Mouse (Mus musculus) forebrain, embryonic 14.5 days (tissue): ENCODE results near the gene Cep57l1. TPM values are rescaled to one million over a fixed set of nuclear protein-coding genes. Genes with fewer than 3 reads are reported as not detected.
"Not testable (repeated sequence)": the region's sequence is repeated elsewhere in the genome, so short reads cannot be mapped to it uniquely, and the experiment has no call there.

Source experiments
- ATAC-seq: fragments of 200-750 bp; cut with Nextera tagmentation; 2 replicates; pipeline ENCODE4 v1.8.0; 2017; ENCODE audit warnings: mild to moderate bottlenecking, moderate library complexity
- DNase-seq: peaks from one replicate; pipeline ENCODE4 v3.0.0-alpha.2; 2015; ENCODE audit warnings: low spot score
- H3K27ac ChIP-seq: fragments of 300-500 bp; sonication (generic); 2 replicates; pipeline ENCODE4 v1.5.1; 2014; ENCODE audit warnings: low read depth, mild to moderate bottlenecking, control low read depth, low read length, moderate library complexity
- H3K27me3 ChIP-seq: fragments of 300-500 bp; sonication (generic); replicated peaks from 2 replicates; pipeline ENCODE4 v1.6.1; 2014; ENCODE audit warnings: low read length, control low read depth, mixed read lengths; ENCODE audit not compliant: control insufficient read depth, insufficient read depth
- H3K36me3 ChIP-seq: fragments of 300-500 bp; sonication (generic); 2 replicates; pipeline ENCODE4 v1.6.1; 2014; ENCODE audit warnings: low read length, control low read depth; ENCODE audit not compliant: control insufficient read depth, insufficient read depth
- H3K4me1 ChIP-seq: fragments of 300-500 bp; sonication (generic); 2 replicates; pipeline ENCODE4 v1.6.1; 2014; ENCODE audit warnings: antibody characterized with exemption, low read length, control low read depth; ENCODE audit not compliant: control insufficient read depth, insufficient read depth
- H3K4me2 ChIP-seq: fragments of 300-500 bp; sonication (generic); 2 replicates; pipeline ENCODE4 v1.6.1; 2014; ENCODE audit warnings: mild to moderate bottlenecking, control low read depth, low read length
- H3K4me3 ChIP-seq: fragments of 300-500 bp; sonication (generic); 2 replicates; pipeline ENCODE4 v1.5.1; 2014; ENCODE audit warnings: low read depth, low read length, control low read depth
- H3K9ac ChIP-seq: fragments of 300-500 bp; sonication (generic); 2 replicates; pipeline ENCODE4 v1.6.1; 2014; ENCODE audit warnings: mild to moderate bottlenecking, low read length, control low read depth, moderate library complexity
- H3K9me3 ChIP-seq: fragments of 300-500 bp; sonication (generic); replicated peaks from 2 replicates; pipeline ENCODE4 v1.6.1; 2016; ENCODE audit warnings: low read length, control low read depth, mixed read lengths; ENCODE audit not compliant: control insufficient read depth
- WGBS: fragments of 180-500 bp; shearing (Covaris S2); extraction: QIAGEN DNeasy Blood & Tissue Kit; methylation state at CpG from one replicate; pipeline ENCODE4 v1.1.7; 2014; 5-methylcytosine and 5-hydroxymethylcytosine counted together
- polyA plus RNA-seq: library from polyadenylated mRNA; unstranded; fragments of >200 nt; fragmentation: Nextera tagmentation; extraction: Ambion mirVana; gene quantifications from 2 replicates; pipeline ENCODE4 v1.2.1, GENCODE M21; 2014

Gene Cep57l1
- polyA plus RNA-seq, 1 experiment from 2014 or later: 14.8 TPM

DNA sequence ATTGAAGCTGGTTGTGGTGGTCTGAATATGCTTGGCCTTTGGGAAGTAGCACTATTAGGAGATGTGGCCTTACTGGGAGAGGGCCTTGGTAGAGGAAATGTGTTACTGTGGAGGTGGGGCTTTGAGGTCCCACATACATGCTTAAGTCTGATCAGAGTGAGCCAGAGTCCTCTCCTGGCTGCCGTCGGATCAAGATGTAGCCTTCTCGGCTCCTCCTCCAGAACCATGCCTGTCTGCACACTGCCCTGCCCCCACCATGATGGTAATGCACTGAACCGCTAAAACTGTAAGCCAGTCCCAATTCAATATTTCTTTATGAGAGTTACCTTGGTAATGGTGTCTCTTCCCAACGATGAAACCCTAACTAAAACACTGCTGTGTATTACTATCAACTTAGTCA lies 19.5 kb upstream of the Cep57l1 start:
- no peaks in the 10 kb centered on the region for H3K27me3 ChIP-seq
- whole genome bisulfite sequencing: 80% methylated on average over 5 of the region's 5 CpGs

DNA sequence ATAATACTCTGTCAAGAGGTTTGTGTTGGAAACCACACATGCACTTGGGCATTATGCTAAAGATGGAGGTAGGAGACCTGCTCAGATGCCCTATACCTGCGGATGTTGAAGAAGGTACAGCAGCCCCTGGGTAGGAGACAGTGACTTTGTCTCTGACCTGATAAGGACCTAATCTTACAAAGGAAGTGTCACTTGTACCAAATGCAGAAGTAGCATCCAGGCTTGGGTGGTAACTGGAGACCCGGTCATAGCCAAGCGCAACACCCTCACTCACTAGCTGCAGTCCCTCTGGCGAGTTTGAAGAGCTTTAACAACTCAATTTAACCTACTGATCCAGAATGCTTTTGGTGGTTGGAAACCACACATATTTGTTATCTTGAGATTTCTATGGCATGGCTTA lies 18.1 kb upstream of the Cep57l1 start:
- Histone ChIP-seq H3K9ac (no peak overlapping the region), H3K4me2 (no peak overlapping the region), H3K27ac (no peak overlapping the region), H3K4me3 (no peak overlapping the region), H3K9me3 (no peaks in the 10 kb centered on the region), H3K36me3 (no peaks in the 10 kb centered on the region), H3K4me1 (no peaks in the 10 kb centered on the region), H3K27me3 (no peaks in the 10 kb centered on the region)
- WGBS: 87% methylated on average over 4 of the region's 4 CpGs
- ATAC-seq (no peak), DNase-seq (no peak)

More for the DNA sequence above, 19.5 kb upstream of the Cep57l1 start:
- no peak overlapping the region for H3K4me2 ChIP-seq
- no peaks in the 10 kb centered on the region for H3K4me1 ChIP-seq
- no peak overlapping the region for H3K27ac ChIP-seq
- no peak for DNase-seq
- no peak overlapping the region for H3K9ac ChIP-seq
- H3K9me3 ChIP-seq: no peaks in the 10 kb centered on the region
- ATAC-seq: no peak
- no peaks in the 10 kb centered on the region for H3K36me3 ChIP-seq
- H3K4me3 ChIP-seq: no peak overlapping the region

DNA sequence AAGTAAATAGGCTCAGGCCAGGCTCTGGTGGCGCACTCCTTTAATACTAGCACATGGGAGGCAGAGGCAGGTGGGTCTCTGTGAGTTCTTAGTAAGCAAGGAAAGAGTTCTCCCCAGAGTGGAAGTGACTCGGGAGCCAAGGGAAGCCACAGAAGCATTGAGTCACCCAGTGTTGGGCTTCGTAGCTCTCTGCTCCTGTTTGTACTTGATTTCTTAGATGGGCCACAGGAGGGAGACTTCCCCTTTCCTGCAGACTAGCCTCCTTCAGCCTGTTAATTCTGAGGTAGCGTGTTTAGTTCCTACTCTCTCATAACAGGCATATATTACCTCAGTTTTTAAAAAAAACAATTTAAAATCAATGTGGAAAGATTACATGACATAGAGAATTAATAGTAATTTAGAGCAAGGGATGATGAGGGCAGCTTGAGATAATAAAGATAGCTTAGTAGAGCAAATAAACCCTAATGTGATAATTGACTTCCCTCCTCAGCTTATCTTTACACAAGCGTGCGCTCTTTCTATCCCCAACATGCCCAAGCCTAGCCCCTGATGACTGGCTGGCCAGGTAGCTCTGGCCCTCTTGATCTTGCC lies 16.9 kb upstream of the Cep57l1 start:
- DNase-seq (no peak), ATAC-seq (no peak)
- Histone ChIP-seq H3K27ac (no peak overlapping the region), H3K4me2 (no peak overlapping the region), H3K4me3 (no peak overlapping the region), H3K9me3 (no peaks in the 10 kb centered on the region), H3K9ac (no peak overlapping the region), H3K4me1 (no peaks in the 10 kb centered on the region), H3K27me3 (no peaks in the 10 kb centered on the region), H3K36me3 (no peaks in the 10 kb centered on the region)
- 90% methylated on average over 6 of the region's 6 CpGs for WGBS

DNA sequence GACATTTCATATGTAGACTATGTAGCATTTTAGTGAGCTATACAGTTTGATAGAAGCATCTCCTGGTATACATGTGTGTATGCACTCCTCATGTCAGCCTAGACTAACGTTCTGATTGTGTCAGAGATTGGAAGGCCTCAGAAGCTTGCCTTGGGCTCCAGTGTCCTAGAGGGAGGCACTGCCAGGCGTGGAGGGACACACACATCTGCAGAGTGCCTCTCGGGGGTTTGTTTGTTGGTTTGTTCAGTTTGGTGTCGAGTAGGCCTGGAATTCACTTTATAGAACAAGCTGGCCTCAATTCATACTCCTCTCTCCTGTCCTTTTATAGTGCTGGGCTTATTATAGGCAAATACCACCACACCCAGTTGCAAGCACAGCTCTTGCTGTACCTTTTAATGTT lies 16.3 kb upstream of the Cep57l1 start:
- Histone ChIP-seq H3K9ac (no peak overlapping the region), H3K4me3 (no peak overlapping the region), H3K36me3 (no peaks in the 10 kb centered on the region), H3K4me1 (no peaks in the 10 kb centered on the region), H3K27me3 (no peaks in the 10 kb centered on the region), H3K9me3 (no peaks in the 10 kb centered on the region), H3K27ac (no peak overlapping the region), H3K4me2 (no peak overlapping the region)
- DNase-seq: no peak
- ATAC-seq: no peak
- WGBS: 90% methylated on average over 4 of the region's 4 CpGs

DNA sequence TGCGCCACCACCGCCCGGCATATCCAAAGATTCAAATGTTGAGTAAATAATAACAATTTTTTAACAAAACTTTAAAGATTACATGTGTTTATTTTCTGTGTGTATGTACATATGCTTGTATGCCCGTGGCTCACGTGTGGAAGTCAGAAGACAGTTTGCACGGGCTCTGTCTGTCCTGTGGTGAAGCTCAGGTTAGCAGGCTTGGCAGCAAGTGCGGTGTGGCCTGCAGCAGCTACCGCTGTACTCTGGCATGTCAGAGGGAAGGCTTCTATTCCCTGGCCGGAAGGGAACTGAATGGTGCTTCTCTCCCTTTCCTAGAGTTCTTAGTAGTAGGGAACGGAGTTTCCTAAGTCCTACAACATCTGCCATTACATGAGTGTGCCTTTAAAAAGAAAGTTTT lies 15.4 kb upstream of the Cep57l1 start:
- Histone ChIP-seq H3K27me3 (no peaks in the 10 kb centered on the region), H3K9ac (no peak overlapping the region), H3K4me2 (no peak overlapping the region), H3K9me3 (no peaks in the 10 kb centered on the region), H3K4me1 (no peaks in the 10 kb centered on the region), H3K27ac (no peak overlapping the region), H3K36me3 (no peaks in the 10 kb centered on the region), H3K4me3 (no peak overlapping the region)
- WGBS: 89% methylated on average over 10 of the region's 10 CpGs
- DNase-seq: no peak
- ATAC-seq: no peak

DNA sequence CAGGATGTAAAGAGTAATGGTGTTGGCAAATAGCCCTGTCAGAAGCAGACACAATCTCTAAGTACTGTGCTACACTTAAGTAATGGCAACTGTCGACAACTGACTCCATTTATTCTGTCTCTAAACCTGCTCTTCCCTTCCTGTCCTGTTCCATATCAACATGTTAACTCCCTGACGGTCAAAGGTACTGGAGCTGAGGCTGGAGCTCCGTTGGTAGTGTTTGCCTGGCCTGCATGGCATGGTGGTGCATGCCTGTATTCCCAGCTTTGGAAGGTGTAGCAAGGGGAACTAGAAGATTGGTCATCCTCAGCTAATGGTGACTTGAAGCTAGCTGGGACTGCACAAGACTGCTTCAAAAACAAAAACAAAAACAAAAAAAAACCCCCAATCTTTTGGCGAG lies 14.2 kb upstream of the Cep57l1 start:
- H3K9me3 ChIP-seq: no peaks in the 10 kb centered on the region
- DNase-seq: no peak
- no peaks in the 10 kb centered on the region for H3K36me3 ChIP-seq
- H3K4me3 ChIP-seq: no peak overlapping the region
- H3K4me2 ChIP-seq: no peak overlapping the region
- no peaks in the 10 kb centered on the region for H3K4me1 ChIP-seq
- no peaks in the 10 kb centered on the region for H3K27me3 ChIP-seq
- 89% methylated on average over 4 of the region's 4 CpGs for WGBS
- no peak for ATAC-seq
- no peak overlapping the region for H3K27ac ChIP-seq
- H3K9ac ChIP-seq: no peak overlapping the region

DNA sequence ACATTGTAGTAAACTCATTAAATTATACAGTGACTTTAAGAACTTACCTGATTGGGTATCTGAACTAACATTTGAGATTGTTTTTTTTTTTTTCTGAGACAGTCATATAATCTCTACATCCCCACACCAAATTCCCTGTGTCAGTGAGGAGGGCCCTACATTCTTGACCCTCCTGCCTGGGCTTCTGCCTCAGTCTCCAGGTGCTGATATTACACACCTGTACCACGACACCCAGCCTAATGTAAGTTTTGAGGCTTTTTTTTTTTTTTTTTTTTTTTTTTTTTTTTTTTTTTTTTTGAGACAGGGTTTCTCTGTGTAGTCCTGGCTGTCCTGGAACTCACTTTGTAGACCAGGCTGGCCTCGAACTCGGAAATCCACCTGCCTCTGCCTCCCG lies 13.6 kb upstream of the Cep57l1 start:
- not testable (repeated sequence) for ATAC-seq, H3K27me3 ChIP-seq, H3K4me1 ChIP-seq, H3K4me3 ChIP-seq, H3K9me3 ChIP-seq, H3K36me3 ChIP-seq, H3K27ac ChIP-seq, DNase-seq, H3K9ac ChIP-seq, H3K4me2 ChIP-seq
- WGBS: 88% methylated on average over 4 of the region's 4 CpGs

DNA sequence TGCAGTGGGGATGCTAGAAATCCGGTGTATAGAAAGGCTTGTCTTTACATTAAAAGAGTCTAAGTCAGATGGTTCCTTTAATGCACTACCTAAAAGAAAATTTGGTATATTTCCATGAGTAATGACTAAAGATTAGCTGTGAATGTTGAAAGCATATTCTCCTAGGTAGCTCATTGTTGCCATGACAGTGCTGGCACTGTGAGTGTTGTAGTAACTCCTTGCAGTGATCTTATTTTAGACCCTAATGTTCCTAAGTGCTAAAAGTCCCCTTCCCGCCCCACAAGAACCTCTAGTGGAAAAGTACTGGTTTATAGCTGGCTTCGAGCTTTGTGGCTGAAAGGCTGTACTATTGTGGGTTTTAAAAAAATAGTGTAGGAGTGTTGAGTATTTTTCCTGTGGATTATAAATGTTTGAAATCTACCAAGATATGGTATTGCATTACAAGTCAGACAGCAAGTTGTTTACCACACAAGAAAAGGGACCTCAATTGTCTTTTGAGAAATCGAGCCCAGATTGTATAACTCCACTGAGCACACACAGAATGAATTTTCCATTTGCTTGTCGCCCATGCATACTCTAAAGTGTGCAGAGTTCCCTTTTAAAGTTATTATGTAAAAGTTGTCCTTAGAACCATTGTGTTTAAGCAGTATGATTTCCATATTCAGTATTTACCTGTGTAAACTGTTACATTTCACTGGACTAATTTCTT lies 13.1 kb upstream of the Cep57l1 start:
- no peak for ATAC-seq
- Histone ChIP-seq H3K27ac (no peak overlapping the region), H3K36me3 (no peaks in the 10 kb centered on the region), H3K9ac (no peak overlapping the region), H3K4me2 (no peak overlapping the region), H3K27me3 (no peaks in the 10 kb centered on the region), H3K4me3 (no peak overlapping the region), H3K4me1 (no peaks in the 10 kb centered on the region), H3K9me3 (no peaks in the 10 kb centered on the region)
- 86% methylated on average over 5 of the region's 5 CpGs for WGBS
- no peak for DNase-seq

DNA sequence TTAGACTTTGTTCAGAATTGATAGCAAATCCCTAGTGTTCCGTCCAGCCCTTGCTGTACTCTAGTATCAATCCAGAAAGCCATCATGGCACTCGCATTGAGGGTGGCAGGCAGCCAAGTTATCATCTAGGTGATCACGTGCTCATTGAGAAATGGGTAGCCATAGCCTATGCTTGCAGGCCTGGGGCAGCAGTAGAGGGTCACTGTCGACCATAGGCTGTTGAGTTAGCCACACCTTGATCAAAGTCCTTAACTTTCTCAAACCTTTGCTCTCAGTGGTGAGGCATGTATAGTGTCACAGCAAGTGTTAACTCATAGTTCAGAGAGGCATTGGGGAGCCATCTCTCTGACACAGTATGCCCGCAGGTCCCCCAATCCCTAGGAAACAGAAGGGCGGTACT lies 11.5 kb upstream of the Cep57l1 start:
- 92% methylated on average over 6 of the region's 6 CpGs for WGBS
- Histone ChIP-seq H3K27me3 (no peaks in the 10 kb centered on the region), H3K9me3 (no peaks in the 10 kb centered on the region), H3K27ac (no peak overlapping the region), H3K36me3 (no peaks in the 10 kb centered on the region), H3K9ac (no peak overlapping the region), H3K4me2 (no peak overlapping the region), H3K4me1 (no peaks in the 10 kb centered on the region), H3K4me3 (no peak overlapping the region)
- ATAC-seq (no peak), DNase-seq (no peak)
